Mouse (Mus musculus): ENCODE data around the gene Vmn1r33.
"Not testable (repeated sequence)": the region's sequence is repeated elsewhere in the genome, so short reads cannot be mapped to it uniquely, and the experiment has no call there.

The Vmn1r33 gene

DNA sequence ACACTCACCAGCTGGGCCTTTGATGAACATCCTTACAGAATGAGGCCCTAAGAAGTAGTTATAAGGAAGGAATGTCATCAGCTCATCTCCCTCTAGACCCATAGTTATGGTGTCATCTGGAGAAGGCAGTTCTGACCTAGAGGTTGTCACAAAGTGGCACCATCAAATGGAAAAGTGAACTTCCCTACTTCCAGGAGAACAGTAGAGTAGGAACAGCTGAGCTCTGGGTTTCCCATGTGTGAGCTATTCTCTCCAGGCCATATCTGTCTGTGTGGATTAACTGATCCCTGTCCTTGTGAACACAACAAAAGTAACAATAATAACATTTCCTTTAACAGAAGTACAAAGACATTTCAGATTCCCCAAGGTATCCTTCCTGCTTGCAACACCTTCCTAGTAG is at the start of gene Vmn1r33:
Vmn1r33 (minus strand) TSS at position 101 of the 400 bp plus-strand sequence.
- not testable (repeated sequence) for DNase-seq (ENCODE audit: low read depth, low spot score)

DNA sequence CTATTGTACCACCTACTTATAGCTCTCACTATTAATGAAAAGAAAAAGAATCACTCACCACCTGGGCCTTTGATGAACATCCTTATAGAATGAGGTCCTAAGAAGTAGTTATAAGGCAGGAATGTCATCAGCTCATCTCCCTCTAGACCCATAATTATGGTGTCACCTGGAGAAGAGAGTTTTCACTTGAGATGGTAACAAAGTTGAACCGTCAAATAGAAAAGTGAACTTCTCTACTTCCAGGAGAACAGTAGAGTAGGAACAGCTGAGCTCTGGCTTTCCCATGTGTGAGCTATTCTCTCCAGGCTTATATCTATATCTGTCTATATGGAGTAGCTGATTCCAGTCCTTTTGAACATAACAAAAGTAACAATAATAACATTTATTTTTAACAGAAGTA is 25.7 kb upstream of the Vmn1r33 start, which contains the start of gene Vmn1r34:
Vmn1r34 (minus strand) TSS at position 101 of the 400 bp plus-strand sequence.
- no peak for DNase-seq (ENCODE audit: low read depth, low spot score)

- no peak for DNase-seq (ENCODE audit: low read depth, low spot score)
Measured at GRCm38 (mm10) chr6:66595804-66596203, 22.3 kb downstream of the Vmn1r33 start.
